Mouse (Mus musculus) bone marrow, adult 2 months (tissue): ENCODE results near the gene Pom121l2. TPM values are rescaled to one million over a fixed set of nuclear protein-coding genes. Genes with fewer than 3 reads are reported as not detected.

ENCODE experiments used
- H3K27ac ChIP-seq: fragments of 200-500 bp; 2 replicates; pipeline ENCODE4 v1.5.1; 2012; ENCODE audit warnings: low read depth, mild to moderate bottlenecking, control low read depth, inconsistent platforms, low read length; ENCODE audit not compliant: control insufficient read depth, poor library complexity, insufficient read depth
- H3K4me1 ChIP-seq: fragments of 200-500 bp; 2 replicates; pipeline ENCODE4 v1.6.1; 2011; ENCODE audit warnings: low read length; ENCODE audit not compliant: control insufficient read depth, insufficient read depth
- H3K4me3 ChIP-seq: fragments of 200-500 bp; replicated peaks from 2 replicates; pipeline ENCODE3; 2011; ENCODE audit warnings: mild to moderate bottlenecking, low read depth, low read length, control low read depth; ENCODE audit not compliant: control insufficient read depth
- CTCF ChIP-seq: fragments of 200-500 bp; IDR thresholded peaks from 2 replicates; pipeline ENCODE4 v1.5.1; 2011; ENCODE audit warnings: low read length, control low read depth; ENCODE audit not compliant: control insufficient read depth, insufficient read depth
- POLR2A ChIP-seq: fragments of 200-500 bp; IDR thresholded peaks from 2 replicates; pipeline ENCODE4 v1.6.1; 2011; ENCODE audit warnings: low read depth, mild to moderate bottlenecking, control low read depth, low read length, borderline replicate concordance; ENCODE audit not compliant: control insufficient read depth
- WGBS: fragments of 180-500 bp; shearing (Covaris S2); methylation state at CpG from one replicate; pipeline ENCODE4 v1.1.7; 2018; 5-methylcytosine and 5-hydroxymethylcytosine counted together
- polyA plus RNA-seq: library from polyadenylated mRNA; stranded (reverse); fragments of >200 nt; gene quantifications from 2 replicates; pipeline ENCODE4 v1.2.4, GENCODE M21; 2011; ENCODE audit warnings: low replicate concordance; ENCODE audit not compliant: missing spikeins, insufficient read depth, insufficient read length

Pom121l2 gene
- polyA plus RNA-seq, 1 experiment, result not detected

- TF ChIP-seq POLR2A, result no peak
- TF ChIP-seq CTCF, result no peak
- WGBS, result 56% methylated on average over 3 of the region's 3 CpGs
- Histone ChIP-seq H3K27ac (peak overlapping the region; percentile 93; the same call in 1 of the 2 replicates), H3K4me3 (peak overlapping the region; percentile 48), H3K4me1 (no peaks in the 10 kb centered on the region; the same call in 1 of the 2 replicates)
Observed at GRCm38 (mm10) chr13:22036986-22037385, 56.0 kb downstream of the Pom121l2 start.

GRCm38 (mm10) chr13:22037415-22037814 is 56.4 kb downstream of the Pom121l2 start:
- Histone ChIP-seq H3K4me1 (no peaks in the 10 kb centered on the region; the same call in 1 of the 2 replicates), H3K27ac (no peak overlapping the region), H3K4me3 (no peak overlapping the region)
- no peak for TF ChIP-seq POLR2A
- TF ChIP-seq CTCF, result no peak
- WGBS, result 66% methylated on average over 2 of the region's 2 CpGs

Other genes starting within 250 kb of the Pom121l2 start
- 47.4 and 58.6 TPM in 2 replicates for gene Hist1h4j, start 246.1 kb upstream of the Pom121l2 start, polyA plus RNA-seq
- 358 and 477 TPM in 2 replicates for gene Hist1h4k, start 230.7 kb upstream of the Pom121l2 start, polyA plus RNA-seq
- 25.2 and 61.7 TPM in 2 replicates for gene Hist1h2ak, start 227.4 kb upstream of the Pom121l2 start, polyA plus RNA-seq
- gene Hist1h2bn, start 227.1 kb upstream of the Pom121l2 start, polyA plus RNA-seq, result 98.2 and 195 TPM in 2 replicates
- gene Hist1h1b, start 200.6 kb upstream of the Pom121l2 start, polyA plus RNA-seq, result 99.1 and 123 TPM in 2 replicates
- gene Hist1h3i, start 197.8 kb upstream of the Pom121l2 start, polyA plus RNA-seq, result 34.1 TPM in 1 of 2 replicates, not detected in the other
- 14.9 and 15.3 TPM in 2 replicates for gene Hist1h2an, start 194.0 kb upstream of the Pom121l2 start, polyA plus RNA-seq
- 31.5 and 33.4 TPM in 2 replicates for gene Hist1h2bp, start 193.7 kb upstream of the Pom121l2 start, polyA plus RNA-seq
- 27.5 and 42.9 TPM in 2 replicates for gene Hist1h2bq, start 171.0 kb upstream of the Pom121l2 start, polyA plus RNA-seq
- 5.1 TPM in 1 of 2 replicates, not detected in the other for gene Hist1h2ao, start 170.7 kb upstream of the Pom121l2 start, polyA plus RNA-seq
- 157 and 288 TPM in 2 replicates for gene Hist1h4m, start 169.4 kb upstream of the Pom121l2 start, polyA plus RNA-seq
- 79.8 and 313 TPM in 2 replicates for gene Hist1h4n, start 149.0 kb upstream of the Pom121l2 start, polyA plus RNA-seq
- 94.2 and 102 TPM in 2 replicates for gene Hist1h2ap, start 147.7 kb upstream of the Pom121l2 start, polyA plus RNA-seq
- 36.9 and 43.8 TPM in 2 replicates for gene Hist1h2br, start 147.5 kb upstream of the Pom121l2 start, polyA plus RNA-seq
- gene Zfp184, start 36.1 kb upstream of the Pom121l2 start, polyA plus RNA-seq, result 1.4 and 2.5 TPM in 2 replicates
- gene Prss16, start 28.5 kb downstream of the Pom121l2 start, polyA plus RNA-seq, result 3.9 and 10.0 TPM in 2 replicates
- 31.8 and 40.4 TPM in 2 replicates for gene Hist1h2ah, start 54.4 kb downstream of the Pom121l2 start, polyA plus RNA-seq
- gene Hist1h2bk, start 54.7 kb downstream of the Pom121l2 start, polyA plus RNA-seq, result 109 and 137 TPM in 2 replicates
- gene Hist1h4i, start 60.2 kb downstream of the Pom121l2 start, polyA plus RNA-seq, result 144 and 216 TPM in 2 replicates
- 11.7 and 42.0 TPM in 2 replicates for gene Hist1h2ag, start 61.8 kb downstream of the Pom121l2 start, polyA plus RNA-seq
- 40.5 and 87.9 TPM in 2 replicates for gene Hist1h2bj, start 62.0 kb downstream of the Pom121l2 start, polyA plus RNA-seq
- not detected in 2 replicates for gene Vmn1r188, start 103.2 kb downstream of the Pom121l2 start, polyA plus RNA-seq
- not detected in 2 replicates for gene Vmn1r189, start 124.6 kb downstream of the Pom121l2 start, polyA plus RNA-seq
- gene Vmn1r191, start 202.8 kb downstream of the Pom121l2 start, polyA plus RNA-seq, result not detected in 2 replicates
- not detected in 2 replicates for gene Vmn1r192, start 209.9 kb downstream of the Pom121l2 start, polyA plus RNA-seq
- 0.42 and 0.72 TPM in 2 replicates for gene Vmn1r193, start 242.0 kb downstream of the Pom121l2 start, polyA plus RNA-seq